Mouse (Mus musculus) lung, postnatal 0 days (tissue): ENCODE results near the gene Lrrc8a.

Experiments
- CTCF ChIP-seq: IDR thresholded peaks from 2 replicates; pipeline ENCODE4 v1.5.1; 2016; ENCODE audit warnings: antibody characterized with exemption, mild to moderate bottlenecking
- EP300 ChIP-seq: IDR thresholded peaks from 2 replicates; pipeline ENCODE4 v1.6.1; 2016; ENCODE audit warnings: antibody characterized with exemption, mild to moderate bottlenecking, control low read depth

- TF ChIP-seq EP300, result no peak
- no peak for TF ChIP-seq CTCF
Measured at GRCm38 (mm10) chr2:30205255-30205628, 32.3 kb upstream of the Lrrc8a start.
